Mouse (Mus musculus) neural tube, embryonic 10.5 days (tissue): ENCODE results near the gene 1810009A15Rik.
A peak's percentile ranks its signal among the peaks of the same experiment; 100 is the strongest.
"Not testable (repeated sequence)": the region's sequence is repeated elsewhere in the genome, so short reads cannot be mapped to it uniquely, and the experiment has no call there.

Experiments
- DNase-seq: peaks from one replicate; pipeline ENCODE4 v3.0.0-alpha.2; 2017; ENCODE audit warnings: low spot score; ENCODE audit errors: extremely low spot score

The 1810009A15Rik gene

DNA sequence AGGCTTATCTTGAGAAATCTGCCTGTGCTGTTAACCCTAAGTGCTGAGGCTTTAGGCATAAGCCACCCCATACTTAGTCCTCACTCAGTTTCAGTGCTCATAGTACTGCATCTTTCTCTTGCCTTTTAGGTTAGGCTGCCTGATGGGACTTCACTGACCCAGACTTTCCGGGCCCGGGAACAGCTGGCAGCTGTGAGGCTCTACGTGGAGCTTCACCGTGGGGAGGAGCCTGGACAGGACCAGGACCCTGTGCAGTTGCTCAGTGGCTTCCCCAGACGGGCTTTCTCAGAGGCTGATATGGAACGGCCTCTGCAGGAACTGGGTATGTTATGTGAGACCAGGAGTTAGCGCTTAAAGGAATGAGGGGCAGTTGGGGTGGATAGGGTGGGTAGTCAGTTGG is 13.6 kb upstream of the 1810009A15Rik start:
- no peak for DNase-seq

DNA sequence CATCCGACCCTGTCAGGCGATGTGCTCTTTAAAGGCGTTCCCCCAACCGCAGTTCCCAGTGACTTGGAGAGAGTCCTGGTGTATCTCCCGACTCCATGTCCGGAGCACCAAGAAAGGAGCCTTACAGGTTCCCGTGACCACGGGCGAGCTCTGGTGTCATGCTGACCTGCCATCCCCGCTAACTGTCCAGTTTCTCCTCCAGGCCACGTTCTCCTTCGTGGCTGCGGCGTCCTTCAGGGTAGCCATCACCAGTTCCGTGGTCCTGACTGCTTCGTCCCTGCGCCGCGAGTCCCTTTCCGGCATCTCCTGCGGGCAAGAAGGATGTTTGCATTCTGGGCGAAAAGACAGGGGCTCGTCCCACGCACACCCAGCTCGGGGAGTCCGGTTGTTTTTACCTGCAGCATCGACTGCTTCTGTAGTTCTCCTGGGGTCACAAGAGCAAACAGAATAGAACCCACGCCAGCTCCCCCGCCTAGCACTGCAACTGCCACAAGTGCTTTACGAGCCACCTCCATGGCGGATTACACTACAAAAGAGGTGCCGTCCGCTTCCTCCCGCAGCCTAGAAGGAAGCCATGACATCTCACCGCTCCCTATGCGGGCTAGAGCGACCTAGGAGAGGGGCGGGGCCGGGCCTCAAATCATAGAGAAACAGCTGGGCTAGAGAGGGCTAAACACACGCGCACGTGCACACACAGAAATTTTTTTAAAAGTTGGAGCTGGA is 8.2 kb upstream of the 1810009A15Rik start, which contains the start of gene Uqcc3:
Gene Uqcc3, minus strand, starts transcription at position 613 of the 723 bp plus-strand sequence.
- DNase-seq: peak; percentile 79

DNA sequence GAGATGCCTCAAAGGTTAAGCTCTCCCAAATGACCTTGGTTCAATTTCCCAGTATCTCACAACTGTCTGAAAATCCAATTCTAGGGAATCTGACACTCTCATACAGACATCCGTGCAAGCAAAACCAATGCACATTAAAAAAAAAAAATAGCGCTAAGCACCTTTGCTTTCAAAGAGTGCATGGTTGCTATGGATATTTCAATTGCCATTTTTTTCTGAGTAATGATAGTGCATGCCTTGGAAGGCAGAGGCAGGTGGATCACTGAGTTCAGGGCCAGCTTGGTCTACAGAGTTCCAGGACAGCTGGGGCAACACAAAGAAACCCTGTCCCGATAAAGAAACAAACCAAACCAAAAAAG is 7.6 kb upstream of the 1810009A15Rik start:
- no peak for DNase-seq

DNA sequence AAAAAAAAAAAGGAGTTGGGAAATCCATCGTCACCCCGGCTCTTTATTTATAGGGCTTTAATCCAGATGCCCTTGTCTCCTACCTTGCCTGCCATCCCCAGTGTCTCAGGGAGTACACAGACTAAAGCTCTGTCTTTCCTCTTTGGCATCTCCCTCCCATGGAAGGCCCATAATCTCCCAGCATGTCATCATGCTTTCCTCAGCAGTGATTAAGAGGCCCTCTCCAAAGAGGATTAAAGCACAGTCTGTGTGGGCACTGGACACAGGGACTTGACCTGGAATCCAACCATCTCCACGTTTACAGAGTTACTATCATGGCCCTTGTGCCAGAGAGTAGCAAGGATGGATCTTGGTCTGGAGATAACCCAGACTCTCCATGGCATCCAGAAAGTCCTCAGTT is 5.0 kb upstream of the 1810009A15Rik start, which contains the start of the genes Lbhd1 and Gm49403:
Gene Lbhd1, plus strand, starts transcription at position 117 of the 400 bp plus-strand sequence.
Gene Gm49403, plus strand, starts transcription at position 315 of the 400 bp plus-strand sequence.
- DNase-seq: no peak

DNA sequence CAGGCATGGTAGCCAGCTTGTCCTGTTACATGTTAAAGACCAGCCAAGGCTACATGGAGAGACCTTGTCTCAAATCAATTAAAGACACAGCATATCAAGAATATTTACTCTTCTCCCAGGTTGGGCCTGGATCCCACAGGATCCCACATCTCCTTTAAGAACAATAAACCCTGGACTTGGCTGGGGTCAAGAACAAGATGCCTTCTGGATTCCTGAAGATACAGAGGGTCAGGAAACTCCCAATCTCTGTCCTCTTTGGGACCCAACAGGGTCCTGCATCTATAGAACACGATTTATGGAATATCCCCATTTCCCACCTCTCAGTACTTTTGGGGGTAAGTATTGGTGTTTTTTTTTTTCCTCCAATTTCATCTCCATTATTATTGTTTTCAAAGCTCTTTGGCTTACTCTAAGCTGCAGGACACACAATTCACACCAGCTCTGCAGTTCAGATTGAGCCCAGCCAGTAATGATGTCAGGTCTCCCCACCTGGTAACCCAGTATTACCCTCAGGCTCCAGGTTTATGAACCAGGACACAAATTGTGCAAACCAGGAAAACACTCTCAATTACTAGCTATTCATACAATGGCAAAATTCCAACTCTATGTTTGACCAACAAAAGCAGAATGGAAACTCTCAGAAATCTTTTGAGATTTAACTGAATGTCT is 1.6 kb upstream of the 1810009A15Rik start:
- DNase-seq: no peak

DNA sequence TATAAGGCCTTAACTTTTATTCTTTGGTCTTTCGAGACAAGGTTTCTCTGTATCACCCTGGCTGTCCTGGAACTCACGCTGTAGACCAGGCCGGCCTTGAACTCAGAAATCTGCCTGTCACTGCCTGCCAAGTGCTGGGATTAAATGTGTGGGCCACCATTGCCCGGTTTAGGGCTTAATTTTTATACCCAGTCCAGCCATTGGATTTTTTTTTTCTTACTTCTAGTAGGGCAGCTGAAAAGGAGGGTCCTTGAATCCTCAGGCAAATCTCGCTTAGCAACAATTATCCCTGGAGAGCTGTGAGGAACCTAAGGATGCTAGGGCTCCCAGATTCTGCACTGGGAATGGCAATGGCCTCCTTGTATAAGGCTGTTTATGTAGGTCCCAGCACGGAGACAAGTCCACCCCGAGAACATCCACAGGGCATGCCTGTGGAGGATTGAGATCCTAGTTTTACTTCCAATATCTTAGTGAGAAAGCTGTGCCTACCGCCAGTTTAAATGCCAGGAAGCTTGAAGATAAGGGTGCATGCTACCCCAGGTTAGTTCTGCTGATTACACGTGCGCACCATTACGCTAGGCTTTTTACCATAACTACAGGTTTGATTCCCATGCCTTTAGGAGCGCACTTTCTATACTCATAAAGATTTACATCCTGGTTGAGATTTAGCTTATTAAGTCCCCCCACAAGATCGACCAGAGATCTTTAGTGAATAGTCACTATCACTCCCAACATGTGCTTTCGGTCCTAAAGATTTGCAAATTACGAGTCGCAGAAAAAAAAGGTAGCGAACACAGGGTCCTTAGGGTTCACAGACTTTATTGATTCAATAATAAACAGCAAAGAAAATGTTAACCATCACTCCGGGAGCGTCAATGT is 829 bp upstream of the 1810009A15Rik start:
- DNase-seq: no peak

DNA sequence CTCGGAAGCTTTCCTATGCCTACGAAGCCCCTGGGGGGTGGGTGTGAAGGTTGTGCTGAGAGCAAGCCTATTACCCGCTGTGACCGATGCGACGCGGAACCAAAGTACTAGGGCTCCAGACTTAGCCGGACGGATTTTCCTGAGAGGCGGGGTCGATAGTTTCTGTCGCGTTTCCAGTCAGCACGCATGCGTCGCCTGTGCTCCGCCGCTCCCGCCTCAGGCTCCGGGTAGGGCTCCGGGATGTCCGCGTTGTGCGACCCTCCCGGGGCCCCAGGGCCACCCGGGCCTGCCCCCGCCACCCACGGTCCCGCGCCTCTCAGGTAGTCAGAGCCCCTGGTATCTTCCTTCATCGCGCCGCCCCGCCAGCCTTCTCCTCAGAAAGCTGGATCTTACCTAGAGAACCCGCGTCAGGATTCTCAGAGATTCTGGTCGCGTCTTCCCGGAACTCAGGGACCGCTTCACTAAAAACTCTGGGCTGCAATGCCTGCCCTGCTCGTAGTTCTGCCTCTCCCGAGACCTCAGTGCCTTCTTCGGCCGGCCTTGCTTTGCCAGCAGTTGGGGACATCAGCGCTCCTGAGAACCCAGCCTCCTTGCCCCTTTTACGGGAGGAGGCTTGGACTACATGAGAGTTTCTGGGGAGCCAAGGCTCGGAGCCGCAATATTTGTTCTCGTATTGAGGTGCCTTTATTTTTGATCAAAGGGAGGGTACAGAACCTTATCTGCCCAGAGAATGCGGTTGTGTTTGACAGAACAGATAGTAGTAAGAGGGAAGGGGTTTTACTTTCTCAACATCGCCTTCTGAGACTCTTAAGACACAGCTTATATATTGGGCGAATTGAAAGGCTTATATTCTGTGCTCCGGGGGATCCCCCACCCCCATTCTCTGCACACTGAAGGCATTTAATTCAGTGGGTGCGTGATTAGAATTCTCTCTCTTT is 4.4 kb downstream of the 1810009A15Rik start, which contains the start of gene Ints5:
Gene Ints5, plus strand, starts transcription at position 177 of the 938 bp plus-strand sequence.
- DNase-seq: peak; percentile 86

DNA sequence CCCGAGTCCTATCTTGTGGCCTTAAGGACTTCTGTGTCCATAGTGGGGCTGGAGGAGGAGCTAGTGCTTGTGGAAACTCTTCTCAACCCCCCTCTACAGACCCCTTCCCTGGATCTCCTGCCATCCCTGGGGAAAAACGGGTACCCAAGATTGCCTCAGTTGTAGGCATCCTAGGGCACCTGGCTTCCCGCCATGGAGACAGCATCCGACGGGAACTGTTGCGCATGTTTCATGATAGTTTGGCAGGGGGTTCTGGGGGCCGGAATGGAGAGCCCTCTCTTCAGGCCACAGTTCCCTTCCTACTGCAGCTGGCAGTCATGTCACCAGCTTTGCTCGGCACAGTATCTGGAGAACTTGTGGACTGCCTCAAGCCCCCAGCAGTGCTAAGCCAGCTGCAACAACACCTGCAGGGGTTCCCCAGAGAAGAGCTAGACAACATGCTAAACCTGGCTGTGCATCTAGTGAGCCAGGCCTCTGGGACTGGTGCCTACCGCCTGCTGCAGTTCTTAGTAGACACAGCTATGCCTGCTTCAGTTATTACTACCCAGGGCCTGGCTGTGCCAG is 6.8 kb downstream of the 1810009A15Rik start:
- no peak for DNase-seq

DNA sequence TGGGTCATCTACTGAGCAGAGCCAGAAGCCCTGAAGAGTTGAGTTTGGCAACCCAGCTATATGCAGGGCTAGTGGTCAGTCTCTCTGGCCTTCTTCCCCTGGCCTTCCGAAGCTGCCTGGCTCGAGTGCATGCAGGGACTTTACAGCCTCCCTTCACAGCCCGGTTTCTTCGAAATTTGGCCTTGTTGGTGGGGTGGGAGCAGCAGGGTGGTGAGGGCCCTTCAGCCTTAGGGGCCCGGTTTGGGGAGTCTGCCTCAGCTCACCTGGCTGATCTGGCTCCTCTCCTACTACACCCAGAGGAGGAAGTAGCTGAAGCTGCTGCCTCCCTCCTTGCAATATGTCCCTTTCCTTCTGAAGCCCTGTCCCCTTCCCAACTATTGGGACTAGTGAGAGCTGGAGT is 7.6 kb downstream of the 1810009A15Rik start:
- not testable (repeated sequence) for DNase-seq

DNA sequence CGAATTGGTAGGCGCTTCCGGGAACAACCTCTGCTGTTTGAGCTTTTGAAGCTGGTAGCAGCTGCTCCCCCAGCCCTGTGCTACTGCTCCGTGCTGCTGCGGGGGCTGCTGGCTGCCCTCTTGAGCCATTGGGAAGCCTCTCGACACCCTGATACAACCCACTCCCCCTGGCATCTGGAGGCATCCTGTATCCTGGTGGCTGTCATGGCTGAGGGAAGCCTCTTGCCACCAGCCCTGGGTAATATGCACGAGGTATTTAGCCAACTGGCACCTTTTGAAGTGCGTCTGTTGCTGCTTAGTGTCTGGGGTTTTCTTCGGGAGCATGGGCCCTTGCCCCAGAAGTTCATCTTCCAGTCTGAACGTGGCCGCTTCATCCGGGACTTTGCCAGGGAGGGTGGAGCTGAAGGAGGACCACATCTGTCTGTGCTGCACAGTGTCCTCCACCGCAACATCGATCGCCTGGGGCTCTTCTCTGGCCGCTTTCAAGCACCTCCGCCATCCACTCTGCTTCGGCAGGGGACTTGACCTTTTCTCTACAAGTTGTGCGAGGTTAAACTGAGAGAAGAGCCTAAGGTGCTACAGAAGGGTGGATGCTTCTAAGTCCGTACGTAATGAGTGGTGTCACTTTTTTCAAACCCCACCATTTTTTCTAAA is 8.7 kb downstream of the 1810009A15Rik start:
- DNase-seq: peak; percentile 47

DNA sequence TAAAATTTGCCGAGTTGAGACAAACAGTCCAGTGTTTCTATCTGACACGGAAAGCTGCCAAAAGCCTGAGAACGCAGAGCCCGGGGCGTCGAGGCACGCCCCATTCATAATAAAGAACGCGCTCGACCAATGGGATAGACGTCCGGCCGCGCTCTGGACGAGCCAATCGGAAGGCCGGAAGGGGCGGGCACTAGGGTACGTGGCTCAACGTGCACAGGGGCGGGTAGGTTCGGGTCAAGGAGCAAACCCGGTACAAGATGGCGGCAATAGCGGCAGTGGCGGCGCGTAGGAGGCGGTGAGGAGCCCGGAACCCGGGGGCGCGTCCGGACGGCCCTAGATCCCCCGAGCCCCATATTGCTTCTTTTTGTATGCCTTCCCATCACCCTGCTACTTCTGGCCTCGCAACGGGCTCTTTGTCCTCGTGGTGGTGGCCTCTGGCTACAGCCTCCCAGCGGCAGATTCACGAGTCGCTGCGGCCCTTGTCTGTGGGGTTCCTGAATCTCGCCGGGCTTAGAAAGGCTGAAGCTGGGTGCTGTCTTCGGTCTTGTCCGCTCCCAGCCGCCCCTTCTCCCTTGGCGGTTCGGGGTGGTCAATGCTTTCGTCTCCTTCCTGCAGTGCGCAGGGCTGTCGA is 9.3 kb downstream of the 1810009A15Rik start, which contains the start of gene Ganab:
Gene Ganab, plus strand, starts transcription at position 207 of the 631 bp plus-strand sequence.
- peak; percentile 96 for DNase-seq

DNA sequence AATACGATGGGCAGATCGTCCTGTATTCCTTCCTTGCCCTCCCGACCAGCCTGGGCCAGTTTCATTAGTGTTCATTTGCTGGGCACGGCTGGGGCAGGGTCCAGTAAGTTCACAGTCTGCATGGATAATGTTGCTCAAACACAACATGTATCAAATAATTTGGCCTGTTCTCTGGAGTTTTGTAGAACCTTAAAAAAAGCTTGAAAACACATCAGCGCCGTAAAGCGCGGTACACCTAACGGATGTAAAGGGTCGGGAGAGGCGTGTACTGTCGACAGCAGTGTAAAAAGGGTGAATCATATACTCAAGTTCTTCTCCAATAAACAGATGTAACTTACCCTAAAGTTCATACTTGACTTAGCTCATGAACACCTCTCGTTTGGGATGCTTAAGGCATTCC is 9.9 kb downstream of the 1810009A15Rik start:
- DNase-seq: no peak

DNA sequence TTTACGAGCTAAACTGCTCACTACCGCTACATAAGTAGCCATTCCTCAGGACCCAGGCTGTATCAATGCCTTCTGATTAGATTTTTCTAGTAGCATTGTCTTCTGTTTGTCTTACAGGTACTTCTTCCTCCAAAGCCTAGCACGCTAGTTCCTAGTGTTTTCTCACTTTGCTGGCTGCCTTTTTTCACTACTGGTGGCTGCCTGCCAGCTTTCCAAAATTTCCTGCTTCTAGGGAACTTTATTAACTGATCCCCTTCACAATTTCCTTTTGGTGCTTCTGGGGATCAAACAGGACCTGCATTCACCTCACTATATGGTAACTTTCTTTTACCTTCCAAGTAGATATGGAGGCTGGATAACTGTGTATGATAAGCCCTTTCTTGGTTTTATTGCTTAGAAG is 10.4 kb downstream of the 1810009A15Rik start:
- DNase-seq: no peak

DNA sequence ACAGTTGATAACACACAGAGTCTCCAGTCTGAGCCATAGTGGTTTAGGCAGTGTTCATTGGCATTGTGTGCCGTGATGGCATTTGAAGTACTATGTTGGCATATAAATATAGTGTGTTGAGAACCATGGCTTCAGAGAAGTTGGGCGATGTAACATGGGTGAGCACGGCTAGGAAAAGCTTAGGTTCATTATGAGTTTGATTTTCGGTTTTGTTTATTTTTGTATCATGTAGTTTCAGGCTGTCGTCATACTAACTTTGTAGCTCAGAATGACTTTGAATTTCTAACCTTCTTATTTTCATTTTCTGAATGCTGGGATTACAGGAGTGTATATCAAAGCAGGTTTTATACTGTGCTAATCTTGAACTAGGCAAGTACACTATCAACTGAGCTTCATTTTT is 14.8 kb downstream of the 1810009A15Rik start:
- no peak for DNase-seq

DNA sequence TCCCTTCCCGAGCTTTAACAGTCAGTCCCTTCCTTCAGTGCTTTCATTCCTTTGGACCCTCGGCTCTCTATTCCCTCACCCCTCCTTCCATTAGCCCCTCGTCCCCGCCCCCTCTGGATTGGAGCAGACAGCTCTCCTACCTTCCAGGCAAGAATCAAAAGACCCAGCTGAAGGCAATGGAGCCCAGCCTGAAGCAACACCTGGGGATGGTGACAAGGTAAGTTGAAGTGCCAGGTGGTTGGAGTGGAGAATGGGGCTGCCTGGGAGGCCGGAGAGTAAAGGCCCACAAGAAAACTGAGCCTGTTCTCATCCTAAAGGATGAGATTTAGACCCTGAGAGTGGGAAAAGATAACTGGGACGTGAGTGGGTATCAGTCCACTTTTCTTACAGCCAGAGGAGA is 19.9 kb downstream of the 1810009A15Rik start:
- no peak for DNase-seq

DNA sequence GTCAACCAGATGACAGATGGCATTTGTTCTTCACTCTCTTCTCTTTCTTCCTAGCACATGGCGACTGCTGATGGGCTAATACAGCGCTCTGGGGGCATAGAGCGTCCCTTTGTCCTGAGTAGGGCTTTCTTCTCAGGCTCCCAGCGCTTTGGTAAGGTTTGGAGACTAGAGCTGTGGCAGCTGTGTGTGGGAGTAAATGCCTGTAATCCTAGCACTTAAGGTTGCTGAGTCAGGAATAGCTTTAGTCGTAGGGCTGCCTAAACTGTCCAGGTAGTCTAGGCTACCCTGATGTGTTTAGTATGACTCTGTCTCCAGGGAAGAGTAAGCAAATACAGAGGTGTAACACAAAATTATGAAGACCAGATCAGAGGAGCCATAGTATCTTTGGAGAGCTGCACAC is 23.2 kb downstream of the 1810009A15Rik start:
- no peak for DNase-seq

DNA sequence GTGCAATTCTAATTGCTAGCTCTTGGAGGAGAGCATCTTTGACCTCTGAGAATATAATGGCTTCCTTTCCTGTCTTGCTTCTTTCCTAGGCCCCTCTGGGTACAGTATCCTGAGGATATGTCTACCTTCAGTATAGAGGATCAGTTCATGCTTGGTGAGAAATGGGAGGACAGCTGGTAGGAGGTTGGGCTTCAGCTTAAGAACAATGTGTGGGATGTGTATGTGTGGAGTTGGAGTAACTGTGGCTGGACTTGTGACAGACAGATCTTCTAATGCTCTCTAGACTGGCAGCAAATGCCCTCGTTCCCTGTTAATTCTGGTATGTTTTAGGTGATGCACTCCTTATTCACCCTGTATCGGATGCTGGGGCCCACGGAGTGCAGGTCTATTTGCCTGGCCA is 25.6 kb downstream of the 1810009A15Rik start:
- DNase-seq: no peak

DNA sequence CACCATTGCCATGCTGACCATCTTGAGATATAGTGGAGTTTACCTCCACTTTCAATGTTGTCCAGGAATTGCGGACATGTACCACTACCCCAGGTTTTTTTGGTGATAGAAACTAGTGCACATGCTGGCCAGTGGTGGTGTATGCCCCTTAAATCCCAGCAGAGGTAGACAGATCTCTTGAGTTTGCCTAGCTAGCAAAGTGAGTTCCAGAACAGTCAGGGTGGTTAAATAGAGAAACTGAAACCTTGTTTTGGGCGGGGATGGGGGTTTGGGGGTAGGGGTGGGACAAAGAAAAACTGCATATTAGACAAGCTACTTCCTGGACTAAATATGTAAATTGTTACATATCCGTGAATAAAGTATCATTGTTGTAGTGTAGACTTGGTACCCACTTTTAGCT is 30.3 kb downstream of the 1810009A15Rik start:
- no peak for DNase-seq

DNA sequence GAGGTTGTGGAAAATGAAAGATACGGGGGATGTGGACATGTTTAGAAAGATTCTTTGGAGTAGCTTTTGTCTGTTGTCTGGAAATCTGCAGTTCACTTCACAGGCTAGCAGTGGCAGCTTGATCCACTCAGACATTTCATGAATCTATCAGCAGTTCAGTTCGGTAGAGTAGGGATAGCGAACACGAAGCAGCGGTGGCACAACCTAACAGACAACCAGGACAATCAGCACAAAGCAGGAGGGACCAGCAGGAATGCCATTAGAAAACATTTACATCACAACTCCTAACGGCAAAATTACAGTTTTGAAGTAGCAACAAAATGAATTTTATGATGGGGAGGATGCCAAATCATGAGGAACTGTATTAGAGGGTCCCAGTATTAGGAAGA is 31.0 kb downstream of the 1810009A15Rik start:
- DNase-seq: no peak
